Mouse (Mus musculus) splenic B cell, adult 2 months (primary cell): ENCODE measurements around the gene Rnf220.

Source experiments
- DNase-seq: peaks from one replicate; pipeline ENCODE4 v3.0.0-alpha.2; 2011; ENCODE audit warnings: low read depth, low spot score
- H3K27me3 ChIP-seq: 2 replicates; pipeline ENCODE4 v1.6.1; 2012; ENCODE audit warnings: mild to moderate bottlenecking, low read length, moderate library complexity, mixed read lengths; ENCODE audit not compliant: control insufficient read depth, poor library complexity, insufficient read depth, severe bottlenecking
- H3K36me3 ChIP-seq: 2 replicates; pipeline ENCODE4 v1.6.1; 2012; ENCODE audit warnings: mild to moderate bottlenecking, low read length, moderate library complexity, mixed read lengths; ENCODE audit not compliant: control insufficient read depth, poor library complexity, insufficient read depth, severe bottlenecking

Gene Rnf220

DNA sequence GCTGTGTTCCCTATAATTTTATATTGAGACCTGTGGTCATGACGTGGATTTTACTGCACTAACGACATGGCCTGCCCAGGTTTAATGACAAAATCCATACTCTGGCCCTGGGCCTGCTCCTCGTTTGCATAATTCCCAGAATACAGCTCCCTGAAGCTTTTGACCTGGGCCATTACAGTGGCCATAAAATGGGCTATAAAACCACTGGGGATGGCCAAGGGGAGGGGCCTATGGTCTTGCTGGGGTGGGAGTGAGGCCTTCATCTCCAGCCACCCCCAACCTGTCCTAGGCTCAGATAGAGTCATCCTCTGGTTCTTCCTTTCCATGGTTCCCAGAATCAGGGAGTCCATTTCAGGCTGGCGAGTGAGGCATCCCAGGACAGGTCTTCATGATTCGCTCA lies 185.0 kb downstream of the Rnf220 start:
- no peak for DNase-seq
- Histone ChIP-seq H3K36me3 (no peaks in the 10 kb centered on the region), H3K27me3 (no peaks in the 10 kb centered on the region)

DNA sequence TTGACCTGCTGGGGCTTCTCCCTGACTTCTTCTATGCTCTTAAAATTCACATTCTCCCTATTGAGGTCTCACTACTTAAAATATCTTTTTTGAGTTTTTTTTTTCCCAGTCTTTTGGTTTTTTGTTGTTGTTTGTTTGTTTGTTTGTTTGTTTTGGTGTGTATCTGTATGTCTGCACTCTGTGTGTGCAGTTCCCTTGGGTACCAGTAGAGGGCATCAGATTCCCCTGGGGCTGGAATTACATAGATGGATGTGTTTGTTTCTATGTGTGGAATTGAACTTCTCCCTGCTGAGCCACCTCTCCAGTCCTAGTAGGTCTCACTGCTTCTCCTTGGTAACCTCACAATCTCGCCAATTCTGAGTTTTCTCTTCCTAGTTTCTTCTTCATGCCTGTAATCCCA lies 187.4 kb downstream of the Rnf220 start:
- DNase-seq: no peak
- H3K36me3 ChIP-seq: no peaks in the 10 kb centered on the region
- no peaks in the 10 kb centered on the region for H3K27me3 ChIP-seq

DNA sequence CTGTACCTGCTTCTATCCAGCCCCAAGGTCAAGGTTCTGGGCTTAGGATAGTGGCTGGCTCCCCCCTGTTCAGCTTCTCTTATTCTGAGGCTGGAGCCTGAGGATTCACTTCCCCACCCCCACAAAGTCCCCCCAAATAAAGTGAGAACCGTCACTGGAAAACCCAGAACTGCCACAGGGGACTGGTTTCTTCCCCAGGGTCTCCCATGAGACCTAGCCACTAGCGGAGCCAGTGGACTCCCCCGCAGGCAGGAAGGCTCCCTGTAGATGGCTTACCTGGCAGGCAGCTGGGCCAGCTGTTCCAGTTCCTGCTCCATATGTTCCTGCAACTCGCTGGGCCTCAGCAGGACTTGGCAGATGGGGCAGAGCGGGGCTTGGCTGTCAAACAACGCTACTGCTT lies 189.6 kb downstream of the Rnf220 start:
- H3K27me3 ChIP-seq: no peaks in the 10 kb centered on the region
- DNase-seq: no peak
- no peaks in the 10 kb centered on the region for H3K36me3 ChIP-seq

GRCm38 (mm10) chr4:117305461-117305860 lies 191.4 kb downstream of the Rnf220 start:
- no peaks in the 10 kb centered on the region for H3K36me3 ChIP-seq
- no peak for DNase-seq
- no peaks in the 10 kb centered on the region for H3K27me3 ChIP-seq

GRCm38 (mm10) chr4:117304239-117305025 lies 192.4 kb downstream of the Rnf220 start:
- H3K36me3 ChIP-seq: no peaks in the 10 kb centered on the region
- no peaks in the 10 kb centered on the region for H3K27me3 ChIP-seq
- no peak for DNase-seq

GRCm38 (mm10) chr4:117303581-117304238 lies 193.1 kb downstream of the Rnf220 start:
- no peaks in the 10 kb centered on the region for H3K27me3 ChIP-seq
- DNase-seq: no peak
- H3K36me3 ChIP-seq: no peaks in the 10 kb centered on the region

GRCm38 (mm10) chr4:117302027-117302806 lies 194.6 kb downstream of the Rnf220 start:
- Histone ChIP-seq H3K36me3 (no peaks in the 10 kb centered on the region), H3K27me3 (no peaks in the 10 kb centered on the region)
- no peak for DNase-seq

- H3K36me3 ChIP-seq: no peaks in the 10 kb centered on the region
- DNase-seq: no peak
- no peaks in the 10 kb centered on the region for H3K27me3 ChIP-seq
Observed at GRCm38 (mm10) chr4:117299921-117300320, 196.9 kb downstream of the Rnf220 start.

DNA sequence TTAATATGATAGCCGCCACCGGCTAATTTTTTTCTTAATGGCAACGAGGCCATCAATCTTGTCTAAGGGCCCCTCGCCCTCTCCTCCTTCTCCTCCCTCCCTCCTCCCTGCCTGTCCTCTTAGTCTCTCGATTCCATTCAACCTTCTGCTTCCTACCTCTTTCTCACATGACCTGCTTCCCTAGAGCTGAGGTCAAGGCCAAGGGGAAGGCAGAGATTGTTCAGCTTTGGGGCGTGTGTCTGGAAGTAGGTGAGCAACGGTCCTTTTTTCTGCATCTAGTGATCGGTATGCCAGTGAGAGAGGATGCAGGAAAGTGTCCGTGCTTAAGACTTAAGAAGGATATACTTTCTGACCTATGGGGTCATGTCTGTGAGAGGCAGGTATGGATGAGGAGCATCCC lies 199.0 kb downstream of the Rnf220 start:
- Histone ChIP-seq H3K27me3 (no peaks in the 10 kb centered on the region), H3K36me3 (no peaks in the 10 kb centered on the region)
- no peak for DNase-seq

GRCm38 (mm10) chr4:117296849-117297593 lies 199.8 kb downstream of the Rnf220 start:
- no peaks in the 10 kb centered on the region for H3K36me3 ChIP-seq
- no peak for DNase-seq
- H3K27me3 ChIP-seq: no peaks in the 10 kb centered on the region

DNA sequence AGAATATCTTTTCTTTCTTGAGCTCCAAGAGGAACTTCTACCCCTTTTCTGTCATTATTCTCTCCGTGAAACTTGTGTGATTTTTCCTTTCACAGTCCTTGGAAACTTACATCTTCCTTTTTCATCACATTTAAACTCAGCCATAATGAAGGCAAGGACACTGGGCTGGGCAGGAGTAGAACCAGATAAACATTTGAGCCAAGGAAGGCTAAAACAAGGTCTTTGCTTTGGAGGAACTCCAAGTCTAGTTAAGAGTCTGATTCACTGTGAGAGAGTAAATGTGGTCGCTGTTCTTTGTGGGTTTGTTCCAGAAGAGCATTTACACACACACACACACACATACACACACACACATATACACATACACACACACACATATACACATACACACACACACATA lies 205.2 kb downstream of the Rnf220 start:
- no peak for DNase-seq
- no peaks in the 10 kb centered on the region for H3K36me3 ChIP-seq
- no peaks in the 10 kb centered on the region for H3K27me3 ChIP-seq

GRCm38 (mm10) chr4:117288927-117289801 lies 207.7 kb downstream of the Rnf220 start:
- peak; percentile 86 for DNase-seq

DNA sequence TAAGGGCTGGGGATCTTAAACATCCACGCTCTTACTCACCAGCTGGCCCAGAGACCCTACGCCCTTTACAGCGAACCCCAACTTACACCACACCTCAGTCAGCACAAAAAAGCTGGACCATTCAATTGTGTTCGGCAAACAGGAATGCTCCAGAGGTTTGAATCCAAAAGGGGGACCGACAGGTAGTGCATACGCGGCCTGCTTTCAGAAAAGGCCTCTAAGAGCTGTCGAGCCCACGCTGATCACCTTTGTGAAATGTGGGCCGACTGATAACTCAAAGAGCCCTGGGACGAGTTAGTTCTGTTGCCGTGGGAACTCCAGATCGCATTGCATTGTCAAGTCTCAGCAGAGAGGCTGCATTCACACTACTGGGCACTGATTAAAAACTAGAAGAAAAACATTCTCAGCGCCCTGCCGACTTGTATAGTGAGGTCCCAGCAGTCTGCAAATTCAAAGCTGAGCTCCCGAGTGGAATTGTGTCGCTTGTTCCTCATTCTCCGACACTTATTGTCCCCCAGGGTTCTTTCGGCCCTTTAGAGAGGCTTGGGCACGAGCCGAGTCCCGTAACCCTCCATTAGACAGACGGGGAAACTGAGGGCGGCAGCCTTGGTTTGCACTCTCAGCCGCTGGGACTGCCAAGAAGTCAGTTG lies 208.4 kb downstream of the Rnf220 start:
- Histone ChIP-seq H3K27me3 (no peaks in the 10 kb centered on the region), H3K36me3 (peaks cover 7% of the 10 kb centered on the region)
- DNase-seq: peak; percentile 9

More at GRCm38 (mm10) chr4:117288927-117289801, 207.7 kb downstream of the Rnf220 start:
- Histone ChIP-seq H3K36me3 (peaks cover 7% of the 10 kb centered on the region), H3K27me3 (no peaks in the 10 kb centered on the region)
